Mouse (Mus musculus) liver, adult 2 months (tissue): ENCODE results near the gene Rnf181.

ENCODE experiments used
- CTCF ChIP-seq: fragments of 200-500 bp; IDR thresholded peaks from 2 replicates; pipeline ENCODE4 v1.5.1; 2011; ENCODE audit warnings: low read depth, low read length, control low read depth
- POLR2A ChIP-seq: fragments of 200-500 bp; IDR thresholded peaks from 2 replicates; pipeline ENCODE4 v1.6.1; 2011; ENCODE audit warnings: low read length, control low read depth; ENCODE audit not compliant: insufficient read depth; ENCODE audit errors: extremely low read depth

- TF ChIP-seq CTCF = no peak
- no peak for TF ChIP-seq POLR2A
Measured at GRCm38 (mm10) chr6:72318440-72318839, 48.3 kb downstream of the Rnf181 start.
